Mouse (Mus musculus): ENCODE results near the gene Rexo1. TPM values are rescaled to one million over a fixed set of nuclear protein-coding genes. Genes with fewer than 3 reads are reported as not detected.
A peak's percentile ranks its signal among the peaks of the same experiment; 100 is the strongest.
"Not testable (repeated sequence)": the region's sequence is repeated elsewhere in the genome, so short reads cannot be mapped to it uniquely, and the experiment has no call there.

Rexo1 gene
- total RNA-seq (2017): 13.9 and 19.2 TPM in 2 replicates

DNA sequence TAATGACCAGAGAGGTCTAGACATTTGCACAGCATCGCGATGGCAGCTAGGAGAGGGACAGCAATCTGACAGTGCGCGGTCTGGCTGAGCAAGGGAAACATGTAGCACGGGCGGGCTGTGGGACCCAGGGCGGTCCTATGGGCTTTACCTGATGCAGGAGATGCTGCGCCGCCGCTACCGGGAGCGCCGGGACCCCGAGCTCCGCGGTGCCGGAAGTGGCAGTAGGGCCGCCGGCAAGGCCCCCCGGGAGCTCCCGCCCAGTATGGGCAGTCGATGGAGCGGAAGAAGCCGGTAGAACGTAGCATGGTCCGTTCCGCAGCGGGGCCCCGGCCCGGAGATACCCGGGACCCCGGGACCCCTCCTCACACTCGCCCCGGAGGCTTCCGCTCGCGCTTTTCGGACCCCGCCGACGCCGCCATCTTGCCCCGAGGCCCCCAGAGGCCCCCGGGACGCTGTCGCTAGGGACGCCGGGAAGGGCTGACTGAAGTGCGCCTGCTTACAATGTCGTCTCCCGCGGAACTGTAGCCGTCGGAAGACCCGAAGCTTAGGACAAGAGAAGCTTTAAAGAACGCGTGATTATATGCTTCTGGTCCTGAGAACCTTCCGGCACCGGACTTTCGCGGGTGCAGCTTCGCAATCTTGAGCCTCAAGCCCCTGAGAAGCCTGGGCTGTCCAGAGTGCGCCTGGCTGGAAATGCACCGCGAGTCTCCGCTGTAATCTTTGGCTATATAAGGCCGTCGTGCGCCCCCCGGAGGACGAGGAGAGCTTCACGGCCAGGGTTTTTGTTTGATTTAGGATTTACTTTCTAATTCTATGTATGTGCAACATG is at the start of gene Rexo1:
TSS of gene Rexo1 (minus strand) at position 445 of the 829 bp plus-strand sequence.
- peak; percentile 84 to 85 for ATAC-seq (replicated peaks in 1 of 2; ENCODE audit: insufficient read depth in 1 of 2, low FRiP score in 2 of 2, low TSS enrichment in 1 of 2, low read depth in 1 of 2, poor library complexity in 2 of 2, severe bottlenecking in 2 of 2)

DNA sequence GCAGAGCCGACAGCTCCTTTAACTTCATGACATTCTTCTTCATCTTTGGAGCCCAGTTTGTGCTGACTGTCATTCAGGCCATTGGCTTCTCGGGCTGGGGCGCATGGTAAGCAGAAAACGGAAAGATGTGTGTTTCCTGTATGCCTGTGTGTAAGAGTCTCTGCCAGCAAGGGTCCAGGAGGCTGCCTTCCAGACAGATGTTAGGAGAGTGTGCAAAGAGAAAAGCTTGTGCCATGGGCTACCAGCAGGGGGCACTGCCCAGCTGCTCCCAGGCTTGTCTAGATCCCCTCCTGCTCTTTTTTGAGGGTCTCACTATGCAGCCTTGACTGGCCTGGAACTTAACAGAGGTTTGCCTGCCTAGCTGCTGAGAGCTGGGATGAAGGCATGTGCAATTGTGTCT is 49.7 kb upstream of the Rexo1 start:
- peak; percentile 57 to 65 for ATAC-seq (replicated peaks in 1 of 2; ENCODE audit: insufficient read depth in 1 of 2, low FRiP score in 2 of 2, low TSS enrichment in 1 of 2, low read depth in 1 of 2, poor library complexity in 2 of 2, severe bottlenecking in 2 of 2)

DNA sequence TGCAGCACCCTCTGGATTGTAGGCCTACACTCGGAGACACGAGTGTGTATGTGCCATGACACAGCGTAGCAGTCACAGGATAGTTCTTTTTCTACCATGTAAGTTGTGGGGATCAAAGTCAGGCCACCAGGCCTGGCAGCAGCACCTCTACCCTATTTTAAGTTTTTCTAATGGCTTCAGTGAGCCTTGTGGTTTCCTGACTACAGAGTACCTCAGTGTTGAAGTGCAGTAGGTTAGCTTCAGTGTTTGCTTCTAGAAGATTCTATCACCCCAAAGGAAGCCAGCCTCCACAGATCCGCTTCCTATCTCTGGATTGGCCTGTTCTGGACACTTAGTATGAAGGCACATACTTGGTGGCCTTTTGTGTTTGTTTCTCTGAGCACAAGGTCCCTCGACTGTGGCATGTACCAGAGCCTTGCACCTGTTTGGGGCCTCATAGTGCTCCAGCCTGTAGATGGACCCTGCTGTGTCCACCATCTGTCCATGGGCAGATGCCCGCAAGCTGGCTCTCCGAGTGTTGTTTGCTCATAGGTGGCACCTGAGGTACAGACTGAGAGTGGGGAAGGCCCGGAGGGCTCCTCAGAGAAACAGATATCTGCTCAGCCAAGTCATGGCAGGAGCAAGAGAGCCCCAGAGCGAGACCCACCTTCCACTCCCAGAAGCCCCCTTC is 48.9 kb upstream of the Rexo1 start:
- peak in 1 of 2 experiments; percentile 12; a peak in 1 of 4 replicates for ATAC-seq (replicated peaks in 1 of 2; ENCODE audit: insufficient read depth in 1 of 2, low FRiP score in 2 of 2, low TSS enrichment in 1 of 2, low read depth in 1 of 2, poor library complexity in 2 of 2, severe bottlenecking in 2 of 2)

DNA sequence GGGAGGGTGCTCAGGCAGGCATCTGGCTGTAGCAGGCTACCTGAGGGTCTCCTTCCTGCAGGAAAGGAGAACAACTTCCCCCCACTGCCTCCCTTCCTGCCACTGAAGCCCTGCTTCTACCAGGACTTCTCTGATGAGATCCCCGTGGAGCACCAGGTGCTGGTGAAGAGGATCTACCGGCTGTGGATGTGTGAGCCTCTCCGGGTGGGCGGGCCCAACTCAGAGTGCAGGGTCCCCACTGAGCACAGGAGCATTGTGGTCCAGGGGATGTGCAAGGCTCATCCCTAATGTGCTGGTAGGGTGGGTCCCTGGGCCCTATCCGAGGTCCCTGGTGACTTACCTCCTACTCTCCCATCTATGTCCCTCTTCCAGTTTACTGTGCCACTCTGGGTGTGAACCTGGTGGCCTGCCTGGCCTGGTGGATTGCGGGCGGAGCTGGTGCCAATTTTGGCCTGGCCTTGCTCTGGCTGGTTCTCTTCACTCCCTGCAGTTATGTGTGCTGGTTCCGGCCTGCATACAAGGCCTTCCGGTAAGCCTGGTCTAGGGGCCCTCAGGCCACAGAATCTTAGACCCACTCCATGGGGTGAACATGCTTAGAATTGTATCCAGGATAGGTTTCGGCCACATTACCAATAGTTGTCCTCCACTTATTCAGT is 48.0 kb upstream of the Rexo1 start:
- no peak for ATAC-seq (replicated peaks in 1 of 2; ENCODE audit: insufficient read depth in 1 of 2, low FRiP score in 2 of 2, low TSS enrichment in 1 of 2, low read depth in 1 of 2, poor library complexity in 2 of 2, severe bottlenecking in 2 of 2)

DNA sequence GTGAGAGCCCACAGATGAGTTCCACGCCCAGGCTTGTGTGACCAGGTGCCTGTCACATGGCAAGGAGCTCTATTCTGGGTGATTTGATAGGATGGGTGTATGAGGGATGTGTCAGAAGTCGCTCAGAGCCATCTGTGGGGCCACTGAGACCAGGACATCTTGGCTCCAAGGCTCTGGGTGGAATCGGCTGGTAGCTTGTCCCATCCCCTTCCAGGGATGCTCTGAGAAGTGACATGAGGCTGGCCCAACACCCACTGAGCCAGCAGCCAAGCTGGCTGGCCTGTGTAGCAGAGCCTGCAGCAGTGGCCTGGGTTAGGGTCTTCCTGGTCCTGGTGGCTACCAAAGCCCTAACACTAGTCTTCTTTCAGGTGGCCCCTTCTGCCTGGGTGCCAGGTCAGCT is 47.1 kb upstream of the Rexo1 start:
- no peak for ATAC-seq (replicated peaks in 1 of 2; ENCODE audit: insufficient read depth in 1 of 2, low FRiP score in 2 of 2, low TSS enrichment in 1 of 2, low read depth in 1 of 2, poor library complexity in 2 of 2, severe bottlenecking in 2 of 2)

DNA sequence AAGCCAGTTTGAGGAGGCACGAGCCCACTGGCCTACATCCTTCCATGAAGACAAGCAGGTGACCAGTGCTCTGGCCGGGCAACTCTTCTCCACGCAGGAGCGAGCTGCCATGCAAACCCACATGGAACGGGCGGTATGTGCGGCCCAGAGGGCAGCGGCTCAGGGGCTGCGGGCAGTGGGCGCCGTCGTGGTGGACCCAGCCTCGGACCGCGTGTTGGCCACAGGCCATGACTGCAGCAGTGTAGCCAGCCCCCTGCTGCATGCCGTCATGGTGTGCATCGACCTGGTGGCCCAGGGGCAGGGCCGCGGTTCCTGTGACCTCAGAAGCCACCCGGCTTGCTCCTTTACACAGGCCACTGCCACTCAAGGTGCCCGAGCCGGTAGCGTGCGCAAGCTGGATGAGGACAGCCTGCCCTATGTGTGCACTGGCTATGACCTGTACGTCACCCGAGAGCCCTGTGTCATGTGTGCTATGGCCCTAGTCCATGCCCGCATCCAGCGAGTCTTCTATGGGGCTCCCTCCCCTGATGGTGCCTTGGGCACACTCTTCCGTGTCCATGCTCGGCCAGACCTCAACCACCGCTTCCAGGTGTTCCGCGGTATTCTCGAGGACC is 45.5 kb upstream of the Rexo1 start:
- no peak for ATAC-seq (replicated peaks in 1 of 2; ENCODE audit: insufficient read depth in 1 of 2, low FRiP score in 2 of 2, low TSS enrichment in 1 of 2, low read depth in 1 of 2, poor library complexity in 2 of 2, severe bottlenecking in 2 of 2)

DNA sequence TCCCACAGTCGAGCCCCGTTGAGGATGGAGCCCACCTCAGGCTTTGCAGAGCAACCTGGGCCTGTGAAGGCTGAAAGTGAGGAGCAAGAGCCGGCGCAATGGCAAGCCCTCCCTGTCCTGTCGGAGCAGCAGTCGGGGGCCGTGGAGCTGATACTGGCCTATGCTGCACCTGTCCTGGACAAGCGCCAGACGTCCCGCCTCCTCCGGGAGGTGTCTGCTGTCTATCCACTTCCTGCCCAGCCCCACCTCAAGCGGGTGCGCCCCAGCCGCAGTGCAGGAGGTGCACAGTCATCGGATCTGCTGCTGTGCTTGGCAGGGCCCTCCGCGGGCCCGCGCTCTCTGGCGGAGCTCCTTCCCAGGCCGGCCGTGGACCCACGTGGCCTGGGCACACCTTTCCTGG is 44.9 kb upstream of the Rexo1 start:
- no peak for ATAC-seq (replicated peaks in 1 of 2; ENCODE audit: insufficient read depth in 1 of 2, low FRiP score in 2 of 2, low TSS enrichment in 1 of 2, low read depth in 1 of 2, poor library complexity in 2 of 2, severe bottlenecking in 2 of 2)

DNA sequence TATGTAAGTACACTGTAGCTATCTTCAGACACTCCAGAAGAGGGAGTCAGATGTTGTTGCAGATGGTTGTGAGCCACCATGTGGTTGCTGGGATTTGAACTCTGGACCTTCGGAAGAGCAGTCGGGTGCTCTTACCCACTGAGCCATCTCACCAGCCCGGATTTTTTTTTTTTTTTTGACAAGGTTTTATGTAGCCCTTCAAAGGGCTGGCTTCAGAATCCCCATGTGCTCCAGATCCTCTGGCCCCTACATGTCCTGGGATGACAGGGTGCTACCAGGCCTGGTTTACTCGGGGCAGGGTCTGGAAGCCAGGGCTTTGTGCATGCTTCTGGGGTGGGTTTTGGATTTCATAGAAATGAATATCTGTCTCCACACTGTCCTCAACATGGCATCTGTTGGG is 44.4 kb upstream of the Rexo1 start, which contains the start of gene Gm49322:
TSS of gene Gm49322 (plus strand) at position 301 of the 400 bp plus-strand sequence.
- not testable (repeated sequence) for ATAC-seq (replicated peaks in 1 of 2; ENCODE audit: insufficient read depth in 1 of 2, low FRiP score in 2 of 2, low TSS enrichment in 1 of 2, low read depth in 1 of 2, poor library complexity in 2 of 2, severe bottlenecking in 2 of 2)

DNA sequence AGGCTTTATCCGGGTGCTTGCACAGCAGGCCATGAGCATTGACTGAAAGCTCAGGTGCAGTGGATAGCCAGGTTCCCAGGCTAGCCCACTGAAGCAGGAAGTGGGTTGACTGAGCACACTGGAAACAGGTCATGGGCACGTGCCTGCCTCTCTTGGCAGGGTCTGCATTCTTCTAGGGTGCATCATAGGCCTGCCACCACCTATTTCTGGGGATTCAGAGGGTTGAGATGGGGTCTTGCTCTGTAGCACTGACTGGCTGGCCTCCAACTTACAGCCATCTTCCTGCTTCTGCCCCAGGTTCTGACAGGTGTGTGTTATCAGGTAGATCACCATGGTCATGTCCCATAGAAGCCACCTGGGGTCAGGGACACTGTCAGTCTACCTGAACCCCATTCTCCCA is 43.6 kb upstream of the Rexo1 start:
- no peak for ATAC-seq (replicated peaks in 1 of 2; ENCODE audit: insufficient read depth in 1 of 2, low FRiP score in 2 of 2, low TSS enrichment in 1 of 2, low read depth in 1 of 2, poor library complexity in 2 of 2, severe bottlenecking in 2 of 2)

DNA sequence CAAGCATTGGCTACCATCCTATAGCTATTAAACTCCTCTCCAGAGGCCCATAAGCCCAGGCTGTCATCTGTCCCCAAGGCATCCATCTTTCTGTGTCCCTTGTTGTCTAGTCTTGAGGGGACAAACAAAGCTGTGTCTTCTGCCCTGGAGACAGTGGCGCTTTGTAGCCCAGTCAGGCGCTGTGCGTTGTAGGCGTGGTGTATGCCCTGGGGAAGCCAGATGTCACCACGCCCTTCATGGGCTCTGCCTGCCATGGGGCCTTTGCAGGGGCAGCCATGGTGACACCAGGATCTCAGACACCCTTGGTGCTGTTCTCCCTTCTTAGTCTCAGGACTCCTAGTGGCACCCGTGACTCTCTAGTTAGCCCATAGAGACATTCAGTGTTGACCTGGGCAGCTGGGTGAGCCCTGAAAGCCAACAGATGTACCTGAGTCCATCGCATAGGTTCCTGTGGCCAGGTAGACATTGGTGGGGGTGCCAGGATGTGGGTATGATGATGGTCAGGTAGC is 42.7 kb upstream of the Rexo1 start:
- ATAC-seq (replicated peaks in 1 of 2; ENCODE audit: insufficient read depth in 1 of 2, low FRiP score in 2 of 2, low TSS enrichment in 1 of 2, low read depth in 1 of 2, poor library complexity in 2 of 2, severe bottlenecking in 2 of 2): no peak

DNA sequence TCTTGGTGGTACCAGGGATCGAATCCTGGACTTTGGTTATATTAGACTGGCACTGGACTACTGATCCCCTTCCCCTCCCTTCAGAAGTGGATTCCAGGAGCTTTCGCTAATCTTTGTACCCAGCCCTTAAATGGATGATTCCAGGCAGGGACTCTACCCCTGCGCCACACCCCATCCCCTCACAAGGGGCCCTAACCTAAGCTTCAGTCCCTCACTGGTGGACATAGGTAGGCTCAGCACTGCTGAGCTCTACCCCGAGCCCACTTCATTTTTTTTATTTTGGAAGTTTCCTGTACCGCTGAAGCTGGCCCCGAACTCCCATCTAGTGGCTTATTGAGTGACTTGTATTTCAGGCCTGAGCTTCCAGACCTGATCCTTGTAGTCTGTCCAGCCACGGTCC is 42.0 kb upstream of the Rexo1 start:
- no peak for ATAC-seq (replicated peaks in 1 of 2; ENCODE audit: insufficient read depth in 1 of 2, low FRiP score in 2 of 2, low TSS enrichment in 1 of 2, low read depth in 1 of 2, poor library complexity in 2 of 2, severe bottlenecking in 2 of 2)

DNA sequence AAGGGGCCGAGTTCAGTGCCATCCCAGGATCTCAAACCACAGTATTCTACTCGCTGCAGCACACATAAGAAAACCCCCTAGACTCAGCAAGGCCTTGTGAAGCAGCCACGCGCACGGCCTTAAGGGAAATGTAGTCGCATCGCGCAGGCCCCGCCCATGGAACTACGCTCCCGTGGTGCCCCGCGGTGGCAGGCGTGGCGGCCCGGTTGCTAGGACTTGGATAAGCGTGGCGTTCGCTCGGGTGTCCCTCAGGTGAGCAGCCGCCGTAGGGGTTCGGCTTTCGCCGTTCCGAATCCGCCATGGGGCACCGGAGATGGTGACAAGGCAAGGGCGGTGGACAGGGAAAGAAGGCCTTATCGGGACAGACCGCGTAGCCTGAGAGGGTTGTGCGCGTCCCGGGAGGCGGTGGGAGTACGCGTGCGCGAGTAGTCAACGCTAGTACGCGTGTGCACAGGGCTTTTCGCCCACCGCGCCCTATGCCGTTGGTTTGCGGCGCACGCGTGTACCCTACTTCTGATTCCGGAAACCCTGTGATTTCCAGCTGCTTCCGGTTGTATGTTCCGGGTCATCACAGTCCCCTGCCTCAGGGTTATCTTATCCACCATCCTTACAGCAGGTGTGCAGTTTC is 41.5 kb upstream of the Rexo1 start, which contains the start of the genes Scamp4 and Adat3:
TSS of gene Scamp4 (plus strand) at position 175 of the 628 bp plus-strand sequence.
TSS of gene Adat3 (plus strand) at position 183 of the 628 bp plus-strand sequence.
- peak; percentile 90 to 91 for ATAC-seq (replicated peaks in 1 of 2; ENCODE audit: insufficient read depth in 1 of 2, low FRiP score in 2 of 2, low TSS enrichment in 1 of 2, low read depth in 1 of 2, poor library complexity in 2 of 2, severe bottlenecking in 2 of 2)

DNA sequence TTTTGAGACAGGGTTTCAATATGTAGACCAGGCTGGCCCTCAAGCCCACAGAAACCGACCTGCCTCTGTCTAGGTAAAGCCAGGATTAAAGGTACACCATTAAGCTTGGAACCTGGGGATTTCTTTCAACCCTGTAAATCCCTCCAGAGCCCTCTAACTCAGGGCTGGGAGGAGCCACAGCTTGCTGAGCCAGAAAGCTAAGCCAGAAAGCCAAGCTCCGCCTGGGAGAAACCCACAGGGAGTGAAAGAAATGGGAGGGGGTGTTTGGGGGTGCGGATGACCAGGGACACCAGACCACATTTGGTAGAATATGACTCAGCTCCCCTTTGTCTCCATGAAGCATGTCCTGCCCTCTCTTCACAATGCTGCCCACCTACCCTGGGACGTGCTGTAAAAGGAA is 35.0 kb upstream of the Rexo1 start:
- no peak for ATAC-seq (replicated peaks in 1 of 2; ENCODE audit: insufficient read depth in 1 of 2, low FRiP score in 2 of 2, low TSS enrichment in 1 of 2, low read depth in 1 of 2, poor library complexity in 2 of 2, severe bottlenecking in 2 of 2)

DNA sequence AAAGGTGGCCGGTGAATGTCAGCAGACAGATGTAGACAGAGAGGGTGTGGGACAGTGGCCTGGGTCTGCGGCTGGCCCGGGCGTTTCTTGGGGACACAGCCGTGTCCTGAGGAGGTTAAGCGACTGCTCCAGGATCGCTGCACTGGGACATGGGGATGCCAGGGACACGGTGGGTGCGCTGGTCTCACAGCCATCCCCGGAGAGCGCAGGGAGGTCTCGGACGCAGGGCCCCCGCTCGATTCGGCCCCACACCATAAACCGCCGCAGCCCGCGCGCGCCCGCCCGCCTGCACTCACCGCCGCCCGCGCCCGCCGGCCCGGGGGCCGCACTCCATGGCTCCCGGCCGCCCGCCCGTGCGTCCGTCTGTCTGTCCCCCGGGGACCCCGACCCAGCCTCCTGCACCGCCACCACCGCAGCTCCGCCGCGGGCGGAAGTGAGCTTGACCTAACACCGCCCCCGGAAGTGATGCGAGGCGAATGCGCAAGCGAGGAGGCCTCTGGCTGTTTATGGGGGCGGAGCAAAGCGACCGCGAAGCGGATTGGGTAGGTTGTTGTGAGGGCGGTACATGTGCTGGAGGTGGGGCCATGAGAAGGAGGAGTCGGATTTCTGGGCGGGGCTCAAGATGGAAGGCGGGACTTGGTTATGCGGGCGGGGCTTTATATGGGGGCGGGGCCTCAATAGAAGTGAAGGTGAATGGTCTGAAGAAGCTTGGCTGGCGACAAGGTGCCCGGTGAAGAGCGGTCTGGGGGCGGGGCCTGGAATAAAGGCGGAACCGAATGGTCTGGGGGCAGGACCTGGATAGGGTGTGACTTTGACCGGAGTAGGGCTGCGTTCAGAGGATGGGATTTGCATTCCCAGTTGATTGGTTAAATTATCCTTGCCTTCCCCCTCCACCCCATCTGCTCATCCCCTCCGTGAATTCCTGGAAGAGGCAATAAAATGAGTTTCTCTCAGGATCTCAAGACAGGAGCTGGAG is 28.8 kb upstream of the Rexo1 start, which contains the start of gene Abhd17a:
TSS of gene Abhd17a (minus strand) at position 463 of the 976 bp plus-strand sequence.
- peak; percentile 95 to 96 for ATAC-seq (replicated peaks in 1 of 2; ENCODE audit: insufficient read depth in 1 of 2, low FRiP score in 2 of 2, low TSS enrichment in 1 of 2, low read depth in 1 of 2, poor library complexity in 2 of 2, severe bottlenecking in 2 of 2)

DNA sequence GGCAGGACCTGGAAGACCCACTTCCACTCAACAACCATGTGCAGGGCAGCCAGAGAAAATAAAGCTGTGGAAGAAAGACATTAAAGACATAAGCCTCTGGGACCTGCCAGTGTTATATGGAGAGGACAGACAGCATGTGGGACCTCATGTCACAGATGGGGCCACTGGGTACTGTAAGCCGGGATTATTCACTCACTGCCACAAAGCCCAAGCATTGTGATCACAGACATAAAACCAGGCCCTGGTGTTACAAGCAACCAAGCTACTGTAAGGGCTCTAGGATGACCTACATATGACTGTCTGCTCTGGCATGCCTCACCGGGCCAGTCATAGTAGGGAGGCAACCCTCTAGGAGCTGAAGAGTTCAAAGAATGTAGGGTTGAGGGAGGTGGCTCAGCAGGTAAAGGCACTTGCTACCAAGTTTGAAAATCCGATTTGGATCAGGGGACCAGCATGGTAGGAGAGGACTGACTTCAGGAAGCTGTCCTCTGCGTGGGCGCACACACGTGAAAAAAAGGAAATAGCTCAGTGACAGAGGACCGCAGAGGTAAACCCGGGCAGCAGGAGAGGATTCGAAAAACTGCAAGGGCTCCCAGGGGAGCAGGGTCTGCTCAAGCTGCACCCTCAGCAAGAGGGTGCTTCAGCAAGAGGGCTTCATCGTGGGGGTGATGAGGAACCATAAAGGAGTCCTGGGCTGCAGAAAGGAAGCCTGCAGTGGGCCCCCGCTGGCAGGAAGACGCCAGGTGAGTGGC is 27.9 kb upstream of the Rexo1 start:
- ATAC-seq (replicated peaks in 1 of 2; ENCODE audit: insufficient read depth in 1 of 2, low FRiP score in 2 of 2, low TSS enrichment in 1 of 2, low read depth in 1 of 2, poor library complexity in 2 of 2, severe bottlenecking in 2 of 2): no peak
